Mouse (Mus musculus): ENCODE results near the gene Slc43a3.

Gene Slc43a3

GRCm38 (mm10) chr2:84937491-84938150 lies 1.2 kb downstream of the Slc43a3 start:
- DNase-seq (ENCODE audit: low spot score in 2 of 2): peak in 1 of 2 experiments; percentile 72

- DNase-seq (ENCODE audit: low spot score in 2 of 2): peak; percentile 79 to 87
Measured at GRCm38 (mm10) chr2:84938249-84938946, 2.0 kb downstream of the Slc43a3 start.

- no peak for DNase-seq (ENCODE audit: low spot score in 2 of 2)
Measured at GRCm38 (mm10) chr2:84939306-84939705, 2.9 kb downstream of the Slc43a3 start.

GRCm38 (mm10) chr2:84939711-84940110 lies 3.3 kb downstream of the Slc43a3 start:
- DNase-seq (ENCODE audit: low spot score in 2 of 2): peak; percentile 40 to 69

GRCm38 (mm10) chr2:84941332-84941731 lies 5.0 kb downstream of the Slc43a3 start:
- DNase-seq (ENCODE audit: low spot score in 2 of 2): no peak

GRCm38 (mm10) chr2:84941795-84942194 lies 5.4 kb downstream of the Slc43a3 start:
- DNase-seq (ENCODE audit: low spot score in 2 of 2): no peak

- no peak for DNase-seq (ENCODE audit: low spot score in 2 of 2)
Measured at GRCm38 (mm10) chr2:84947154-84947771, 10.9 kb downstream of the Slc43a3 start.

- DNase-seq (ENCODE audit: low spot score in 2 of 2): peak in 1 of 2 experiments; percentile 56
Measured at GRCm38 (mm10) chr2:84948252-84948651, 11.9 kb downstream of the Slc43a3 start.

- no peak for DNase-seq (ENCODE audit: low spot score in 2 of 2)
Measured at GRCm38 (mm10) chr2:84948721-84949120, 12.3 kb downstream of the Slc43a3 start.

- DNase-seq (ENCODE audit: low spot score in 2 of 2): no peak
Measured at GRCm38 (mm10) chr2:84951027-84951426, 14.6 kb downstream of the Slc43a3 start.

- no peak for DNase-seq (ENCODE audit: low spot score in 2 of 2)
Measured at GRCm38 (mm10) chr2:84952251-84952650, 15.9 kb downstream of the Slc43a3 start.

- DNase-seq (ENCODE audit: low spot score in 2 of 2): no peak
Measured at GRCm38 (mm10) chr2:84952693-84953092, 16.3 kb downstream of the Slc43a3 start.

GRCm38 (mm10) chr2:84955435-84955834 lies 19.1 kb downstream of the Slc43a3 start:
- no peak for DNase-seq (ENCODE audit: low spot score in 2 of 2)

- DNase-seq (ENCODE audit: low spot score in 2 of 2): peak; percentile 76 to 91
Measured at GRCm38 (mm10) chr2:84956274-84956673, 19.9 kb downstream of the Slc43a3 start.

GRCm38 (mm10) chr2:84958588-84959264 lies 22.3 kb downstream of the Slc43a3 start:
- DNase-seq (ENCODE audit: low spot score in 2 of 2): no peak

GRCm38 (mm10) chr2:84961300-84961699 lies 24.9 kb downstream of the Slc43a3 start:
- no peak for DNase-seq (ENCODE audit: low spot score in 2 of 2)

- DNase-seq (ENCODE audit: low spot score in 2 of 2): no peak
Measured at GRCm38 (mm10) chr2:84961901-84962300, 25.5 kb downstream of the Slc43a3 start.

GRCm38 (mm10) chr2:84962906-84963507 lies 26.6 kb downstream of the Slc43a3 start:
- DNase-seq (ENCODE audit: low spot score in 2 of 2): no peak

GRCm38 (mm10) chr2:84964111-84964801 lies 27.9 kb downstream of the Slc43a3 start:
- DNase-seq (ENCODE audit: low spot score in 2 of 2): no peak

GRCm38 (mm10) chr2:84967318-84967991 lies 31.1 kb downstream of the Slc43a3 start:
- DNase-seq (ENCODE audit: low spot score in 2 of 2): no peak

GRCm38 (mm10) chr2:84975580-84975979 lies 39.2 kb downstream of the Slc43a3 start:
- DNase-seq (ENCODE audit: low spot score in 2 of 2): no peak
